Mouse (Mus musculus) cerebral cortex, adult 2 months (tissue): ENCODE measurements around the gene Cand1.

Experiments used
- WGBS: fragments of 180-500 bp; shearing (Covaris S2); methylation state at CpG from one replicate; pipeline ENCODE4 v1.1.7; 2018; 5-methylcytosine and 5-hydroxymethylcytosine counted together

The Cand1 gene

GRCm38 (mm10) chr10:119239969-119240721 is at the start of gene Cand1:
Gene Cand1 (minus strand): TSS chr10:119240055.
- WGBS = under 1% methylated on average over 64 of the region's 67 CpGs

GRCm38 (mm10) chr10:119278871-119279270 is 39.0 kb upstream of the Cand1 start:
- 89% methylated on average over 10 of the region's 10 CpGs for WGBS

- WGBS = 82% methylated on average over 6 of the region's 6 CpGs
These were observed 34.5 kb upstream of the Cand1 start for GRCm38 (mm10) chr10:119274333-119274732.

- 82% methylated on average over 10 of the region's 10 CpGs for WGBS
These were observed 32.7 kb upstream of the Cand1 start for GRCm38 (mm10) chr10:119272536-119272935.

GRCm38 (mm10) chr10:119272005-119272404 is 32.1 kb upstream of the Cand1 start:
- 61% methylated on average over 10 of the region's 10 CpGs for whole genome bisulfite sequencing

- 85% methylated on average over 10 of the region's 10 CpGs for WGBS
These were observed 31.2 kb upstream of the Cand1 start for GRCm38 (mm10) chr10:119271101-119271500.

GRCm38 (mm10) chr10:119270384-119270985 is 30.6 kb upstream of the Cand1 start:
- WGBS = 68% methylated on average over 12 of the region's 12 CpGs

GRCm38 (mm10) chr10:119264761-119265160 is 24.9 kb upstream of the Cand1 start:
- WGBS = 58% methylated on average over 7 of the region's 7 CpGs

- WGBS = 87% methylated on average over 5 of the region's 5 CpGs
These were observed 23.0 kb upstream of the Cand1 start for GRCm38 (mm10) chr10:119262821-119263220.

- 80% methylated on average over 4 of the region's 4 CpGs for WGBS
These were observed 18.0 kb upstream of the Cand1 start for GRCm38 (mm10) chr10:119257876-119258275.

- 81% methylated on average over 14 of the region's 14 CpGs for WGBS
These were observed 4.3 kb upstream of the Cand1 start for GRCm38 (mm10) chr10:119244146-119244545.

- WGBS = 4% methylated on average over 9 of the region's 9 CpGs
These were observed 851 bp upstream of the Cand1 start for GRCm38 (mm10) chr10:119240722-119241089.

- WGBS = under 1% methylated on average over 37 of the region's 37 CpGs
These were observed 254 bp downstream of the Cand1 start for GRCm38 (mm10) chr10:119239633-119239968.

GRCm38 (mm10) chr10:119238985-119239631 is 747 bp downstream of the Cand1 start:
- WGBS = under 1% methylated on average over 54 of the region's 54 CpGs

GRCm38 (mm10) chr10:119231526-119231925 is 8.3 kb downstream of the Cand1 start:
- 80% methylated on average over 5 of the region's 5 CpGs for WGBS

GRCm38 (mm10) chr10:119230703-119231102 is 9.2 kb downstream of the Cand1 start:
- 55% methylated on average over 4 of the region's 4 CpGs for WGBS

- WGBS = 64% methylated on average over 5 of the region's 5 CpGs
These were observed 9.7 kb downstream of the Cand1 start for GRCm38 (mm10) chr10:119230074-119230669.

- 58% methylated on average over 4 of the region's 4 CpGs for WGBS
These were observed 16.2 kb downstream of the Cand1 start for GRCm38 (mm10) chr10:119223686-119224085.

GRCm38 (mm10) chr10:119221631-119222030 is 18.2 kb downstream of the Cand1 start:
- WGBS = 48% methylated on average over 5 of the region's 5 CpGs

GRCm38 (mm10) chr10:119219415-119219814 is 20.4 kb downstream of the Cand1 start:
- 65% methylated on average over 11 of the region's 11 CpGs for WGBS

GRCm38 (mm10) chr10:119218274-119219080 is 21.4 kb downstream of the Cand1 start:
- WGBS = 66% methylated on average over 15 of the region's 15 CpGs

- whole genome bisulfite sequencing = 82% methylated on average over 5 of the region's 5 CpGs
These were observed 27.4 kb downstream of the Cand1 start for GRCm38 (mm10) chr10:119212443-119212842.
